Mouse (Mus musculus): ENCODE data around the gene Rnf166. TPM values are rescaled to one million over a fixed set of nuclear protein-coding genes. Genes with fewer than 3 reads are reported as not detected.
A peak's percentile ranks its signal among the peaks of the same experiment; 100 is the strongest.

The Rnf166 gene
- polyA plus RNA-seq, 1 experiment = 32.7 TPM

GRCm38 (mm10) chr8:122464985-122465384, 10.9 kb downstream of the Rnf166 start:
- 50% methylated on average over 7 of the region's 7 CpGs for WGBS
- Histone ChIP-seq H3K27ac (ENCODE audit: control insufficient read depth, insufficient read depth, low read depth, low read length, poor library complexity) (no peak overlapping the region), H3K4me1 (ENCODE audit: control insufficient read depth, insufficient read depth, low read length) (peaks cover 12% of the 10 kb centered on the region; the same call in 1 of the 2 replicates), H3K4me3 (replicated peaks; ENCODE audit: control insufficient read depth, low read depth, low read length) (no peak overlapping the region)
- TF ChIP-seq POLR2A (IDR thresholded peaks at IDR 0.05; ENCODE audit: borderline replicate concordance, control insufficient read depth, low read depth, low read length) = no peak
- no peak for TF ChIP-seq CTCF (IDR thresholded peaks at IDR 0.05; ENCODE audit: control insufficient read depth, insufficient read depth, low read length)

GRCm38 (mm10) chr8:122463651-122464640, 11.9 kb downstream of the Rnf166 start:
- Histone ChIP-seq H3K4me3 (replicated peaks; ENCODE audit: control insufficient read depth, low read depth, low read length) (no peak overlapping the region), H3K4me1 (ENCODE audit: control insufficient read depth, insufficient read depth, low read length) (peaks cover 6% of the 10 kb centered on the region; the same call in 1 of the 2 replicates), H3K27ac (ENCODE audit: control insufficient read depth, insufficient read depth, low read depth, low read length, poor library complexity) (no peak overlapping the region)
- WGBS = 20% methylated on average over 12 of the region's 12 CpGs
- TF ChIP-seq POLR2A (IDR thresholded peaks at IDR 0.05; ENCODE audit: borderline replicate concordance, control insufficient read depth, low read depth, low read length) = no peak
- TF ChIP-seq CTCF (IDR thresholded peaks at IDR 0.05; ENCODE audit: control insufficient read depth, insufficient read depth, low read length) = no peak

DNA sequence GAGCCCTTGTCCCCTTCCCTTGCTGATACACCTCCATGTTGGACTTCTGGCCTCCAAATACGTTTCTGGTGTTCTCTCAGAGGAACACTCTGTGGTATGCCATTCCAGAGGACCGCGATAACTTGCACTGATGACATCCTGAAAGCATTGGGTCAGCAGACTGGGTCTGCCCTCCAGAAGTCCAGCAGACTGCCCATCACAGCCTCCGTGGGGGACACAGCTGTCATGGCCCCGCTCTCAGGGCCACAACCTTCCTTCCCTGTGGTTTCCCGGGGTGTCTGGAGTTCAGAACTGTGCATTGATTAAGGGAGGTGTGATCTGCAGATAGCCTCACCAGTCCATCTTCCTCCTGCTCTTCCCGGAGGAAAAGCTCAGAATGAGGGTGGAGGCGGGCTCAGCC, 13.4 kb downstream of the Rnf166 start:
- no peak overlapping the region for H3K4me3 ChIP-seq (replicated peaks; ENCODE audit: control insufficient read depth, low read depth, low read length)
- H3K4me1 ChIP-seq (ENCODE audit: control insufficient read depth, insufficient read depth, low read length) = peaks cover 6% of the 10 kb centered on the region; the same call in 1 of the 2 replicates
- H3K27ac ChIP-seq (ENCODE audit: control insufficient read depth, insufficient read depth, low read depth, low read length, poor library complexity) = no peak overlapping the region
- WGBS = 73% methylated on average over 8 of the region's 8 CpGs
- TF ChIP-seq POLR2A (IDR thresholded peaks at IDR 0.05; ENCODE audit: borderline replicate concordance, control insufficient read depth, low read depth, low read length) (no peak), CTCF (IDR thresholded peaks at IDR 0.05; ENCODE audit: control insufficient read depth, insufficient read depth, low read length) (no peak)

DNA sequence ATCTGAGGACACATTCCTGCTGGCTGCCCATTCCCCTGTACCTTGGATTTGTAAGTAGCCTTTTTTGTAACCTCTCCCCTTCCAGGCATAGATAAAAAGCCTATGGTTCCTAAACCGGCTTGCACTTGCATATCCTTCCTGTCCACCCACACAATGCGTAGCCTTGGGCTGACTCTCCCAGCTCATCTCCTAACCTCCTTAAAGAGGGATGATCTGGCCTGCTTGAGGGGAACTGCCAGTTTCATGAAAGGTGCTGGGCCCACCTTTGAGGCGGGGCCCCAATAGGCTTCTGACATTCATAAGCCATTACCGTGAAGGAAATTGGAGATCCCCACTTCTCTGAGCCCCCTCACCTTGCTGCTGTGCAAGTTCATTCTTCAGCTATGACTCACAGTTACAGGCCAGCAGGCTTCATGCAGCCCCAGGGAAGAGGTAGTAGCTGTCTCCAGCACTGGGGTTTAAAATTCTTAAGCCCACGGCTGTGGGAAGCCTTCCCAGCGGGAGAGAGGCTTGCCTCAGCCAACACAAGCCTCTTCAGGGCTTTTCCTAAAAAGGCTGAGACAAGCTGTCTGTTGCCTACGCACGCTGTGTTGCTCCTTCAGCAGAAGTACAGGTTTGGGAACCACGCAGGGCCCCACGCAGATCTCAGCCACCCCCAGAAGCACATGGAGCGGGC, 14.3 kb downstream of the Rnf166 start:
- 58% methylated on average over 11 of the region's 11 CpGs for WGBS
- no peak overlapping the region for H3K27ac ChIP-seq (ENCODE audit: control insufficient read depth, insufficient read depth, low read depth, low read length, poor library complexity)
- H3K4me1 ChIP-seq (ENCODE audit: control insufficient read depth, insufficient read depth, low read length) = peaks cover 6% of the 10 kb centered on the region; the same call in 1 of the 2 replicates
- TF ChIP-seq POLR2A (IDR thresholded peaks at IDR 0.05; ENCODE audit: borderline replicate concordance, control insufficient read depth, low read depth, low read length) (no peak), CTCF (IDR thresholded peaks at IDR 0.05; ENCODE audit: control insufficient read depth, insufficient read depth, low read length) (no peak)
- H3K4me3 ChIP-seq (replicated peaks; ENCODE audit: control insufficient read depth, low read depth, low read length) = no peak overlapping the region

- WGBS = 6% methylated on average over 56 of the region's 56 CpGs
- H3K27ac ChIP-seq (ENCODE audit: control insufficient read depth, insufficient read depth, low read depth, low read length, poor library complexity) = no peak within 1 kb of the TSS
- TF ChIP-seq POLR2A (IDR thresholded peaks at IDR 0.05; ENCODE audit: borderline replicate concordance, control insufficient read depth, low read depth, low read length) (peak; percentile 6; the same call in 1 of the 2 replicates), CTCF (IDR thresholded peaks at IDR 0.05; ENCODE audit: control insufficient read depth, insufficient read depth, low read length) (no peak)
- peak within 1 kb of the TSS; percentile 11 for H3K4me3 ChIP-seq (replicated peaks; ENCODE audit: control insufficient read depth, low read depth, low read length)
- H3K4me1 ChIP-seq (ENCODE audit: control insufficient read depth, insufficient read depth, low read length) = peaks cover 6% of the 10 kb centered on the region; the same call in 1 of the 2 replicates
Measured at GRCm38 (mm10) chr8:122460524-122461472, 15.1 kb downstream of the Rnf166 start, which contains the start of gene Snai3. Gene Snai3 (minus strand): TSS chr8:122460733.

DNA sequence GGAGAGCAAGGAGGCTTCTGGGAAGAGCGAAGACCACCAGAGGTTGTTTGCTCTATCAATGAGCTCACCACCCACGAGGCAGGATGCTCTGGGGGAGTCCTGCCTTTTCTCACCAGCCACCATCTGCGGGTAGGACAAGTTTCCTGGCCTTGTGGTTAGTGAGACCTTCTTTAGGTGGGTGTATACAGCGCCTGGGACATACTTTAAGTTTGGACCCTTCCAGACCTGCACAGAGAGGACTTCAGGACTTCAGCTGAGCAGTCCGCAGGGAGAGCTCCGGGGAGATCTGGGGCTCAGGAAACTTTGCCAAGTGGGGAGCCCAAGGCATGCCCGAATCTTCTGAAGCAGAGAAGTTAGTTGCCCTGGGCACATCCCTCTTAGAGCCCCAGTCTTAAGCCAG, 15.9 kb downstream of the Rnf166 start:
- Histone ChIP-seq H3K27ac (ENCODE audit: control insufficient read depth, insufficient read depth, low read depth, low read length, poor library complexity) (no peak overlapping the region), H3K4me3 (replicated peaks; ENCODE audit: control insufficient read depth, low read depth, low read length) (no peak overlapping the region), H3K4me1 (ENCODE audit: control insufficient read depth, insufficient read depth, low read length) (peaks cover 6% of the 10 kb centered on the region; the same call in 1 of the 2 replicates)
- no peak for TF ChIP-seq CTCF (IDR thresholded peaks at IDR 0.05; ENCODE audit: control insufficient read depth, insufficient read depth, low read length)
- no peak for TF ChIP-seq POLR2A (IDR thresholded peaks at IDR 0.05; ENCODE audit: borderline replicate concordance, control insufficient read depth, low read depth, low read length)
- 14% methylated on average over 7 of the region's 7 CpGs for WGBS

- H3K27ac ChIP-seq (ENCODE audit: control insufficient read depth, insufficient read depth, low read depth, low read length, poor library complexity) = no peak overlapping the region
- 35% methylated on average over 6 of the region's 6 CpGs for WGBS
- peaks cover 6% of the 10 kb centered on the region; the same call in 1 of the 2 replicates for H3K4me1 ChIP-seq (ENCODE audit: control insufficient read depth, insufficient read depth, low read length)
- no peak overlapping the region for H3K4me3 ChIP-seq (replicated peaks; ENCODE audit: control insufficient read depth, low read depth, low read length)
- TF ChIP-seq POLR2A (IDR thresholded peaks at IDR 0.05; ENCODE audit: borderline replicate concordance, control insufficient read depth, low read depth, low read length) = no peak
- peak; percentile 21; the same call in 1 of the 2 replicates for TF ChIP-seq CTCF (IDR thresholded peaks at IDR 0.05; ENCODE audit: control insufficient read depth, insufficient read depth, low read length)
Measured at GRCm38 (mm10) chr8:122459218-122459900, 16.5 kb downstream of the Rnf166 start.

All from bone marrow, adult 2 months (tissue).